Mouse (Mus musculus) layer of hippocampus, adult 9-10 months (tissue): ENCODE data around the gene Prr11.

ENCODE experiments used
- DNase-seq: peaks from one replicate; pipeline ENCODE4 v3.0.0; 2022; ENCODE audit warnings: low spot score

The Prr11 gene

DNA sequence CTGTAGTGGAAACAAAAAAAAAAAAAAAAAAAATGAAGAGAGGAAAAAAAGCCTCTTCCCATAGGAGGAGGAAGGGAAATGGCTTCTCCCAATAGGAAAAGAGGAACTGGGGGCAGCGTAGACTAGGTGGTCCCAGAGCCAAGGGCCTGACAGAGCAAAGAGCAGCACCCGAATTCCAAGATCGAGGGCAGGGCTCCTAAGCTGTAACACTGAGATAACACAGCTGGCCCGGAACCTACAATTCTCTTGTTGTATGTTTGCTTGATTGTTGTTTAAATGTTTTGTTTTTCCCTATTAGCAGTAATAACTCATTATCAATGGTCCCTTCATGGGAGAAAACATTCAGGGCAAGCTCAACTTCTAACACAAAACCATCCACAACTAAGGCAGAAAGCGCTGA is 61.5 kb downstream of the Prr11 start:
- DNase-seq = no peak

DNA sequence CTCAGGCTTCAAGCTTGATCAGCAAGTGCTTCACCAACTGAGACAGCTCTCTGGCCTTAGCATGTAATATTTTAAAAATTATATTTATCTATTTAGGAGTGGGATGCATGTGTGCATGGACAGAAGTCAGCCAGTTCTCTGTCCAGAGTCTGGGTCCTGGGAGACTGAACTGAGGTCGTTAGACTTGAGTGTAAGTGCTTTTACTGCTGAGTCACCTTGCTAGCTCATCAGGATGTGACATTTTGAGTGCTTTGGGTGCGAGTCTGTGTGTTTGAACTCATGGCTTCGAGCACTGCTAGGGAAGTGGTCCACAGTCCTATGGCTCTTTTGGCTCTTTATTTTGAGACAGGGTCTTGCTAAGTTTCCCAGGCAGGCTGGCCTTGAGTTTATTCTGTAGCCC is 65.5 kb downstream of the Prr11 start:
- DNase-seq = no peak

DNA sequence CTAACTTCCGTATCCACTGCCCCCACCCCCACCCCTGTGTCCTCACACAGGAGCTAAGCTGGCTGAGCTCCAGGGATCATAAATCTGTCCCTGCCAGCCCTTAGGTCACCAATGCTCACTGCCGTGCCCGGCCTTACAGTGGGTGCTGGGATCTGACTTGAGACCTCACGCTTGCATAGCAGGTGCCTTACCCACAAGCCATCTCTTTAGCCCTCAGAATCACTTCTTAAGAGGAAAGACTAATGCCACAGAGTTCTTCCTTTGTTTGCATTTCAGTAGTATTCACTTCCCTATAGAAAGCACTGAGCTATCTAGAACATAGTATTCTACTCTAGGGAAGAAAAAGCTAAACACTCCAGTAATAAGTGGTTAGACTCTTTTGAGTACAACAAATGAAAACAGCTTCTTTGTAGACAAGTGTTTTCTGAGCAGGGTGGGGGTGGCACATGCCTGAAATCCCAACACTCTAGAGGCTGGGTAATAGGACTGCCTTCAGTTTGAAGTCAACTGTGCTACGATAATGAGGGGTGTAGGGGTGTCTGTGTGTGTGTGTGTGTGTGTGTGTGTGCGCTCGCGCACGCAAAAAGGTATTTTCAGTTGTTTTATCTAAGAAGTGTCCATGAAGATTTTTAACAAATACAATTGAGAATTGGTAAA is 69.1 kb downstream of the Prr11 start:
- DNase-seq = no peak
